Mouse (Mus musculus): ENCODE measurements around the gene Tfap2a. TPM values are rescaled to one million over a fixed set of nuclear protein-coding genes. Genes with fewer than 3 reads are reported as not detected.

The Tfap2a gene
- total RNA-seq (2022) = under 1 TPM in 3 of 4 experiments, not detected in 1; 0.09 to 0.19 (median 0.16) TPM

DNA sequence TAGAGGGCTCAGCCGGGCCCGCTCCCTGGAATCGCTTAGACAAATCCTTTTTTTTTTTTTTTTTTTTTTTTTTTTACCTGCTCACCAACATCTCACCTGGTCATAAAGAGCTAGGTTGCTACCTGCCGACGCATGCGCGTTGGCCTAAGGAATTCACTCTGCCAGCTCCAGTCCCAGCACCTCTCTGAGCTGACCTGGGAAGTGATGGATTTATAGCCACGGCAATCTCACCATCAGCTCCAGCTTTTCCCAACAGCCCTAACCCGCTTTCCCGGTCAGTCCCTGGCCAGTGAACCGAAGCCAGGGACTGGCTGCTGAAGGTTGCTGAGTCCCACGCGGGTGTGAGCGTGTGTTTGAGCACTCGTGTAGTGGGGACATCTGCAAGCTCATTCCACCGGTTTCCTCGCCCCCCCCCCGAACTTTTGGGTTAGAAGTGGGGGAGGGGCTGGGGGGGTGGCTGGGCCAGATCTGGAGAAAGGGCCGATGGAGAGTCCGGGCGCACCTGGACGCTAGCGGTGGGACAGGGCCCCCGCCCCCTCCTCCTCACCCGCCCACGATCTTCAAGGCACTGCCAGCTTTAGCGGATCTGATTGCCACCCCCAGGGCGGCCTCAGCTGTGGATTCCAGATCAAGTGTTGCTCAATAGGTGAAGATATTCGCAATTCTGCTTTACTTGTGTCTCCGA is at the start of gene Tfap2a:
Gene Tfap2a (minus strand): TSS at position 181 of the 685 bp plus-strand sequence.
- no peak for DNase-seq (ENCODE audit: low spot score)

DNA sequence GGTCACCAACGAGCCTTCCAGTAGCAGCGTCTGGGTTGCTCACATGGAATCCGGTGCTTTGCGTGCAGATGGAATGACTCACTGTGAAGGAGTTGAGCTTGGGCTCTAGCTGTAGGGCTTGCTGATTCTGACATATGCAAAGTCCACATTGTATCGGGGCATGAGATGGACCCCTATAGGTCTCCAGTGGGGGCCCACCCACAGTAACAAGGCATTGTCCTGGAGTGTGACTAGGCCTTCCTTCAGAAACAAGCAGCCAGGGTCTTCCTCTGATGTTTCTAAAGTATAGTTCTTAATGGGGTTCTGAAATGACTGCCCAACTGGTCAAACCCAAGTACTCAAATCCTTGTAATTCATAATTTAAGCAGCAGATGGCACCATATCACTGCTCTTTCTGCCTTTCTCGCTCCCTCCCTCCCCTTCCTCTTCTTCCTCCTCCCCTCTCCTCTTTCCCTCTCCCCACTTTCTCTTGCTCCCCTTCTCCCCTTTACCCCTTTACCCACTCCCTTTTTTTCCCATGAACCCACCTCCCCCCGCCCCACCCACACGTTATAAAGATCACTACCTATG is 46.1 kb upstream of the Tfap2a start:
- DNase-seq (ENCODE audit: low spot score) = peak; percentile 19

DNA sequence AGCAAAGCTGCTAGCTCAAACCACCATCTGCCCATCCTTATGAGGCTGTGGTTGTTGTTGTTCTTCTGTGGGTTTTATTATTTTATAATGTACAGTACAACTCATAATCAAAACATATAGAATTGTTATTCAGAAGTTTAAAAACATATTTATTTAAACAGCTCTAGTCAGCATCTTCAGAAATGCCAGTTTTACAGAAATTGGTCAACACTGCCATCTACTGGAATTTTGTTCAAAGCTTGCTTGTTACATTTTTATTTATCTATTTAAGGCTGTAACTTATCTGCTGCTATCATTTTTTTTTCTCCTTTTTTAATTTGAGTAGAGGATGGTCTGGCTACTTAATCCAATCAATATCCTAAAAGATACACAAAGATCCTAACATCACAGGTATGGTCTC is 19.8 kb upstream of the Tfap2a start:
- peak; percentile 7 for DNase-seq (ENCODE audit: low spot score)

DNA sequence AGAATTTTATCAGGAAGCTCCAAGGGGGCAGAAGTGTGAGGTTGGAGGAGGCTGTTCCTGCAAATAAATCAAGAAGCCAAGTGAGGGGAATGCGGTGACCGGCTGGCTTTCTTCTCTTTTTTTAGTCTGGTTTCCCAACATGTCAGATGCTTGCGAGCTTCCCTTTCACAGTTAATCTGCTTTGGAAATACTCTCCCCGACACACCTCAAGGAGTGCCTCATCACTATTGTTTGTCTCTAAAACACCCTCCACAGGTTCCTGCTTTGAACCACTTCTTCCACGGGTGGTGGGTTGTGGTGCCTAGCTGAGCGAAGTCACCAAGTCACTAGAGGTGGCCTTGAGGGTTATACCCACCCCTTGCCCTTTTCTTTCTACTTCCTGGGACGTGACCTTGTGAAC is 18.2 kb upstream of the Tfap2a start:
- DNase-seq (ENCODE audit: low spot score) = no peak

DNA sequence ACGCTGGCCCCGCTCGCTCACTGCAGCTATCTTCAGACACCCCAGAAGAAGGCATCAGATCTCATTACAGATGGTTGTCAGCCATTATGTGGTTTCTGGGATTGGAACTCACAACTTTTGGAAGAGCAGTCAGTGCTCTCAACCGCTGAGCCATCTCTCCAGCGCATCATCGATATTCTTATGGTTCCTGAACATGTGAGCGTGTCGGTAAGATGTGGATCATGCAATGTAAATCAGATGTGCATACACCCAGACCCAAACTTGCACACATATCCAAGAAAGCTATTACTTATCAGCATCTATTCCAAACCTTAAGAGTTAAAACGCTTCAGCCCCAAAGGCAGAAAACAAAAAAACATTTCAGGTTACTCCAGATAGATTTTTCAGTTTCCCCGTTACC is 15.9 kb upstream of the Tfap2a start:
- no peak for DNase-seq (ENCODE audit: low spot score)

DNA sequence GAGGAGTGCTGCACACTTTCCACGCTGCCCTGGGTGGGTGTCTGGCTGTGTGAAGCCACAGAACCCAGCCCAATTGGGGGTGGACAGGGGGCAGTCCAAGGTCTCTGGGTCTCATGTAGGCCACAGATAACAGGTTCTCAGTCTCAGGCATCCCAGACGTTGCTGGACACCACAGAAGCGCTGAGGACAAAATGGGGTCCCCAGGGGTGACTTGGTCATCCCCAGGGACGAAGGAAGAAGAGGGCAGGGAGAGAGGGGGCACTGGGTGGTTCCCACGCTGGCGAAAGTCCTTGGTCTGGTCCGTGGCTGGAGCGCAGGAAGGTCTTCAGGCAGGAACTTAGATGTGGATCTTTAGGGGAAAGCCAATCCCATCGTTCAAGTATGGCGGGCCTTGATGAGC is 13.7 kb upstream of the Tfap2a start:
- no peak for DNase-seq (ENCODE audit: low spot score)

DNA sequence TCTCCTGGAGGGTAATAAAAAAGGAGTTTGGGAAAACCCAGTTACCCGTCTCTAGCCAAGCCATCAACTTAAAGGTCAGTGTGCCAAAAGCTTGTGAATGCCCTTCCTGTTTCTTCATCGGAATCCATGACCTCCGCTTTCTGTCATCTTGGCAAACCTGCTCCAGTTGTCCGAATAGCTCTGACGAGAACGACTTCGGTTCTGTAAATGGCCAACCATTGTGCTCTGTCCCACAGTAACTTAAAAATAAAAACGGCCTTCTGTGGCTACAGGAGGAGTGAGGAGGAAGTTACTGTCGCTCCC is 11.4 kb upstream of the Tfap2a start:
- DNase-seq (ENCODE audit: low spot score) = no peak

DNA sequence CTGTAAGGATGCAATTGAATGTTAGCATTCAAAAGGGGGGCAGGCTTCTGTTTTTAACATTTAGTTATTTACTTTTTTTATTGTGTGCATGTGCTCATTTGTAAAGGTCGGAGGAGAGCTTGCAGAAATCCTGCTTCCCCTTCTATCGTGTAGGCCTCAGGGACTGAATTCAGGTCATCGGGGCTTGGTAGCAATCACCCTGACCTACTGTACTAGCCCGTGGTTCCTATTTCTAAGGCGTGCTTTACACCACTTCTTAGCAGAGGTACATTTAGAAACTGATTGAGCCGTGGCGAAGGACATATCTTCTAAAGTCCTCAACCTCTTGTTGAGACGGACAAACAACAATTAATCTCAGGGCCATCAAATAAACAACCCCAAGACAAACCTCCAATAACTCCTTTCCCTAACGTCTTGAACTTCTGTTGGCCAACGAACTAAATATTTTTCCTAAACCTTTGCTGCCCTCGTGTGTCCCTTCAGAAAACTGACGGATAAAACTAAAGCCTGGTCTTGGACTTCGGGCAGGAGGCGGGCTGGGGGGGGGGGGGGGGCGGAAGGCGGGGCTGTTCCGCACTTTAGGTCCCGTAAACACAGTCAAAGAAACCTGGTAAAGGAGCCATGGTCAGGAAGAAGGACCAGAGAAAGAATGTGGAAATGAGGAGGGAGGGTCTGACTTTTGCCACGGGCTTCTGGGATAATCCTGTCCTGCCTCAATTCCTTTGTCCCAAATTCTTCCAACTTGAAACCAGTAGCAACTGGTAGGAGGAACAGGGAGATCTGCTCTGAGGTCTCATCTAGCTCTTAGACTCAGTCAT is 10.8 kb upstream of the Tfap2a start:
- DNase-seq (ENCODE audit: low spot score) = no peak

DNA sequence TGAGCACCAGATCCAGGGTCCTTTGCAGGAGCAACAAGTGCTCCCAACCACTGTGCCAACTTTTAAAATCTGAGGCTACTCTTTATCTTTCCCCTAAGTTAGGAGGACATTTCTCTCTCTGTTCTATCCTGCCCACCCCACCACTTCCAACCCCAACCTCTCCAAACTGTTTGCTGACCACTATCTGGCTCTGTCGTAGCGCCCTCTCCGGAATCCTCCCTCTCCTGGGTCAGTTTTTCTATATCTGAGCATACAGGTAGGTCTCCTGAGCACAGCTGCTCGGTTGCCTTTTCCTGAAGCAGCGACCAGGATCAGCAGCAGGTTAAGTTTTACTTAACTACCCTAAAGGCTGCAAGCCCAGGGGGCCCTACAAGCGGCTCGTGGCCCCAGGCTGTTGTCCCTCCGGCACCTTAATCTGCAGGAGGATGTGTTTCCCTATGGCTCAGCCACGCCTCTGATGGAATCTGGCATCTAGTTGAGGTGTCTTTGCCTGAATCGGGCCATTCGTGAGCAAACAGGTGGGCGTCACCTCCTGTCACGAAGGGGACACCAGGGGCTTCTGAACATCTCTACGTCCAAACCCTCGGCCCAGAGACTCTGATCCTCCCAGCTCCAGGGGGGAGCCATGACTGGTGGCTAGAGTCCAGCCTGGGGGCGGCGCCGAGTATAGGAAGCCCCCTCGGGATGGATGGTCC is 6.1 kb upstream of the Tfap2a start:
- no peak for DNase-seq (ENCODE audit: low spot score)

DNA sequence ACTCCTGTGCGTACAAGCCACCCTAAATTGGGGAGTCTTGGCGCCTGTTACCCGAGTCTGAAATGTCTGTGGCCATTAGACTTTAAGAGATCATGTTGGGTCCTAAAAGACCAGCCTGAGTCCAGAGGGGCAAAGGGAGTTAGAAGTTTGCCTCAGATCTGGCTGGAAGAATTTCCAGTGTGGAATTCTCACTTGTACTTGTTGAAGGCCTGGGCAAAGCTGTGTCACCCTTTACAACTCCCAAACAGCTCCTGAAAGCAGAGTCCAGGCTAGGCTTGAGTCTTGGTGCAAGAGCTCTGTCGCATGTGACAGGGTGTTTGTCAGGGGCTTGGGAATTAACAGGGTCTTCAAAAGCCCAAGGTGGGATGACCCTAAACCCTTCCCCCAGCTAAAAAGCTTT is 5.0 kb upstream of the Tfap2a start:
- no peak for DNase-seq (ENCODE audit: low spot score)

DNA sequence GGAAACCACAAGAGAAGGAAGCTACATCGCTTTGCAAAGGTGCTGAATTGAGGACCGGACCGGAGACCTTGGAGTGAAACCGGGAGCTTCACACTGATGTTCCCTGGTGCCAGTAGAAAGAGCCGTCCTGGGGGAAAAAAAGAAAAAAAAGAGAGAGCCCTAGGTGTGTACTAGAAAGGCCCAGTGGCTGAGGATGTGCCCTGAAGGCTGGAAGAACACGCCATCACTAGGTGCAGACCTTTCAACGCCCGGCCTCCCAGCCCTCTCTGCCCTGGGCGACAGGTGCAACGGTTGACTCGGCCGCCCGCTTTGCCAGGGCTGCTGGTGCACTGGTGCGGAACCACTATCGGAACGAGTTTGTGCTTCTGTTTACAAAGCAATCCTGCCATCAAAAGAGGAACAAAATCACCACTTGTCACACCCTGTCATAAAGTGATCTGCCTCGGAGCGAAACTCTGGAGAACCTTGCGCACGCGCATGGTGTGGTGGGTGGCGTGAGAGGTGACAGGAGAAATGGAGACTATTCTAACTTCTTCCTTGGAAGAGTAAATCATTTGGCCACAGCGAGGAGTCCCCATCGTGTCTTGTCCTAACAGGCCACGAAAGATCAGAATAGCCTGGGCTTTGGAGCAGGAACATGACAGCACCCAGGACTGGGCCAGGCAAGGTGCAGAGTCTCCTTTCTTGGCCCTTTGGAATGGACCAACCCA is 3.8 kb upstream of the Tfap2a start:
- DNase-seq (ENCODE audit: low spot score) = no peak

DNA sequence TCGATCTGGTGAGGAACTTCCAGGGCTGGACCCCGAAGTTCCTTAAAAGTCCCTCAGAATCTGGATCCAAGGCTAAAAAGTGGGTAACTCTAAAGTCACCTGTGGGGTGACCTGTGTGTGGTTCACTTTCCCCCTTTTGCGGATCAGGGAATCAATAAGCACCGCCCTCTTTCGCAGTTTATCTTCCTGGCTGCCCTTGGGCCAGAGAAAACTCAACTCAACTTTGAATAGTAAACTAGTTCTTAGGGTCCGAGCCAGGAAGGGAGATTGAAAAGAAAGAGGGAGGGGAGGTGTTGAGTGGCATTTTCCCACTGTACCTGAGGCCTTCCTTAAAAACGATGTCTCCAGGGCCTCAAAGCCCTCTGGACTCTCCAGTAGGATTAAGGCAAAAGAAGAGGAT is 3.3 kb upstream of the Tfap2a start:
- no peak for DNase-seq (ENCODE audit: low spot score)

DNA sequence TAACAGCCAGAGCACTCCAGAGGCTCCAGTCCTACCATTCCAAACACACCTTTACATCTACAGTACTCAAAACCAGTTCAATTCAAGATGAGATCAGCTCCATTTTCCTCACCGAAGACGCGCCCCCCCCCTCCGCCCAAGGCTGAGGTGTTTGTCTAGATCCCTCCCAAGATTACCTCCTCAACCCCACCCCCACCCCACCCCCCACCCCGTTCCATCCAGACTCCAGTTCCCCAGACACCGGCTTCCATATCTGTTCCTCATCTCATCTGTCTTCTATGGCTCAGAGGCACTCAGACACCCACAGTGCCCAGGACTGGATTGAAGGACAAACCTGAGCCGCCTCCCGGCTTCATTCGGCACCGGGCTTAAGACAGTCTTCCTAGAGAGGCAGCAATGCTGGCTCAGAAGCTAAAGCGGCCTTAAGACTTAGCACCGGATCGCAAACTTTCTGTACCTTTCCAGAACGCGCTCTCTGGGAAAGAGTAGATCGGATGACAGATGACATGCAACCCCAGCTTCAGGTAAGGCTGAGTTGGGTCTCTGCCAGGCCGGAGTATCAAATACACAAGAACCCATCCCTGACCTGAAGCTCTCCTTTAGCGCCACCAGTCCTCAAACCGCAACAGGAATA is 2.7 kb upstream of the Tfap2a start:
- DNase-seq (ENCODE audit: low spot score) = no peak

DNA sequence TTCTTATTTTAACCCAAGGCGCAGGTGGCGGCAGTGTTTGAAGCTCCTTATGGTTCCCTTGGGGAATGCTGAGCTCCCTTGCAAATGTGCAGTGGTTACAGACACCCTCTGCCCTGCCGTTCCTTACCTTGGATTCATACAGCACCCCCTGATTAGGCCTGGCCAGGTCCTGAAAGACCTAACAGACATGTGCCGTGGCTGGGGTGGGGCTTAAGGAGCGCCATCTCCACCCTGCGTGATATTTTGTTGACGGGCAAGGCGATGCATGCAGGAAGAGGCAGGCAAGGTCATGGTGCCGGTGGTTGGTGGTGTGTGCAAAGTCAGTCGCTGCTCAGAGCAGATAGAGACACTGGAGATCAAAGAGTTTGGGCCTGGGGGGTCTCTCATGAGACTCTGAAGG is 1.7 kb upstream of the Tfap2a start:
- no peak for DNase-seq (ENCODE audit: low spot score)

DNA sequence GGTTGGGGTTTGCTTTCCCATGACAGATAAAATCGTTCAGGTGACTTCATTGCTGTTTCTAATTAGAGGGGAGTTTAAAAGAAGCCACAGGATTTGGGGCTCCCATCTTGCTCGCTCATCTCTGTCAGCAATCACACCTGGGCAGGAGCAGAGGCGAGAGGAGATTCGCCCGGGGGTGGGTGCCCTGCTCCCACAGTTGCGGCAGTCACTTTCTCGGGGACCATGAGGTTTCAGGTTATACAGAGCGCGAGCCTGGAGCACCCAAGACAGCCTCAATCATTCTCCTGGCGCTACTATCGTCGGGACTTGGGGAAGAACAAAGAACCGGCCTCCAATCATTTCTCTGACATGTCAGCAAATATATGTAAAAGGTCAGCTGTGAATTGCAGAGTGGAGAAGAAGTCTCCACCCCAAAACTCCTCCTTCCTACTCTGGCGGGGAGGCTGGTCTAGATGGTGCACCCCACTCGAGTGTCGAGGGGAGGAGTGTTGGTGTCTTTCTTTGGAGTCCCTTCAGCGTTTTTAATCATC is 1.0 kb upstream of the Tfap2a start:
- no peak for DNase-seq (ENCODE audit: low spot score)

DNA sequence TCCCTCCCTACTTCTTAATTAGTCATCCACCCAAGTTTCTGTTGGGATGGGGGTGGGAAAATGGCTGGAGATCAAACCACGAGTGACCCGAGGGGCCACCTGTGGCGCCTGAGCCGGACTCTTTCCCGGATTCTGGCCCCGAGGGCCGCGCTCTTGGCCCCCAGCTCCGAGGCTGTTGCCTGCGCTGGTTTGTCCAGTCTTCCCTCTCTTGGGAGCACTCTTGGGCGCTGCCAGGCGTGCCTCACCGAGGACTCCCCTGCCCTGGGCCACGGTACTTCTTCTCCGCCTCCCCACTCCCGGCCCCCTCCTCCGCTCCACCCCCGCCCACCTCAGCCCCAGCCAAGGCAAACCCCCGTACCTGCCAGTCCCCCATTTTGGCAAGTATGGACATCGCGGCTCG is 415 bp downstream of the Tfap2a start:
- DNase-seq (ENCODE audit: low spot score) = no peak

DNA sequence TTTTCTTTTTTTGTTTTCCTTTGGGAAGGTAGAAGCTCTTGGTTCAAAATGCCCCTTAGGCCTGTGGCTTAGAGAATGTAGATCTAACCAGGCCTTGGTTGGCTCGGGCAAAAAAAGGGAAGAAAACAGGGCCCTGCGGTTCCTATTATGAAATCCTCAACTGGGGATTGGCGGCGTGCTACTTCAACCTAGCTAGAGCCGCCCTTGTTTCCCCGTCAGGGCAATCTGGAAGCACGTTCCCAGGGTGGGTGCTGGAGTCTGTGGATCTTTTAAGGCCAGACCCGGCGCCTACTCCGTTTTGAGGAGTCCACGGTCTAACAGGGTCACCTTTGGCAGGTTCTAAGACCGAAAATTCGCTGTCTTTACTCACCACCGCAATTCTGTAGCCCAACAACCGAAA is 1.1 kb downstream of the Tfap2a start:
- DNase-seq (ENCODE audit: low spot score) = no peak

DNA sequence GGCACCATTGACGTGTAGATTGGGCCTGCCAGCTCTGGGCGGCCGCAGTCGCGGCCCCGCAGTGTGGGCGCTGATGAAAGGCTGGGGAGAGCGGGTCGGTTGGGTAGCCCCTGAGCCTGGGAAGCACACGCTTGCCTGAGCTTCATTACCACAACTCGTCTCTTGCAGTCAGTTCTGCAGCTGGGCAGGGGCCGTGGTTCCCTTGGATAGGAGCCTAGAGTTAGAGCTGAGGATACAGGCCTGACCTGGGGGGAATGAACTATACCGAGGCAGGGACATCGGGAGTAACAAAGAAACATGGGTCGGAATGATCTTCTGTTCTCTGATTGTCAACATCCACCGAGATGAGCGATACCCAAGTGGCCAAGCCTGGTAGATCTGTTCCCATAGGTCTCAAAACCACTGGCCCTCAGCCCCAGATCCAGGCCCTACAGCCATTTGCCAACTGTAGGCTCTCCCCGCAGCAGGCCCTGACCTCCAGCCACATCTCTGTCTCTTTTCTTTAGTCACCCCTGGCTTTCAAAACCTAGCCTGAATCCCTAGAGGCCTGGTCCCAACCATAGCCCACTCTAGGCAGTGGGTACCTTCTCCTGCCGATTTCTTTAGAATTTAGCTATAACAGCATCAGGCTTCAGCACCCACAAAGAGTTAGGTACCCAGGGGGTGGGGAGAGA is 1.9 kb downstream of the Tfap2a start:
- no peak for DNase-seq (ENCODE audit: low spot score)

DNA sequence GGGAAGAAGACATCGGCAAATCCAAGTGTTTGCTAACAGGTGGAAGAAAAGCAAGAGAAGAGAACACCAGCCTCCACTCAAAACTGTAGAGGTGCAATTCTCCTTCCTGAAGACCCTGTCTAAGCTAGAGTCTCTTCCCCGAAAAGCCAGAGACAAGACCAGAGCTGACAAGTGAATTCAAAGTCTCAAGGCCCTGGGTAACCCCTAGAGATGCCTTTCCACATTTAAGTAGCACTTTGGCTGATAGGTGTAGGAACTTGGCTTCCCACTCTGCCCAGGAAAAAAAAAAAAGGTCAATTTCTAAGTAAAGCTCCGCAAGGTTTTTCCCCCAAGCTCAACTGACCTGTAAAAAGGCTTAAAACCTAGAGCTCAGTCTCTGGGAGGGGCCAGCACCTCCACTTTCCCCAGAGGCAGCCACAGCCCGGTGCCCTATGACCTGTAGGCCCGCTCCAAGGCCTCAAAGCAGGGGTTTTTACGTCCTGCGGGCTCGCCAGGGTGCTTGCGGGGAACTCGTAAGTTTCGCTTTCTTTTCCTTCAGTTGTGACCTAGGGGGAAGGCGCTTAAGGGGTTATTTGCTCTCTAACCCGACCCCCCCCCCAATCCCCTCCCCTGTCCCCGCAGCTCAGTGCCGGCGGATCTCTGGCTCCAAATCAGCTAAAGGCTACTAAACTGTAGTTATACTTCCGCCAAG is 2.6 kb downstream of the Tfap2a start:
- DNase-seq (ENCODE audit: low spot score) = no peak
